In the genomic region with DNA sequence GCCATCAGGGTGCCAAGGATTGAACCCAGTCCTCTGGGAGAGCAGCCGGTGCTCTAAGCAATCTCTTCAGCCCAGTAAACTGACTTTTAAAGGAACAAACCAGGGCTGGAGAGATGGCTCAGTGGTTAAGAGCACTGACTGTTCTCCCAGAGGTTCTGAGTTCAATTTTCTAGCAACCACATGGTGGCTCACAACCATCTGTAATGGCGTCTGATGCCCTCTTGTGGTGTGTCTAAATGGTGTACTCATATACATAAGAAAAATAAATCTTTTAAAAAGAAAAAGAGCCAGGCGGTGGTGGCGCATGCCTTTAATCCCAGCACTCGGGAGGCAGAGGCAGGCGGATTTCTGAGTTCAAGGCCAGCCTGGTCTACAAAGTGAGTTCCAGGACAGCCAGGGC, we compare ENCODE assay signal across 9 mouse cellular contexts. TPM values are rescaled to one million over a fixed set of nuclear protein-coding genes. Genes with fewer than 3 reads are reported as not detected.
"Had no signal": no experiment of that assay in that cellular context is flagged by ENCODE, and none has a peak within 500 bp of the region (broad histone marks: within the 10 kb centered on the region; RNA-seq: fewer than 3 reads in every experiment).

No protein-coding gene starts in this region.

RNA-seq across cellular contexts. Expression of gene Galr3, which starts 33.8 kb away (rescaled TPM):
- total RNA-seq: layer of hippocampus, postnatal 25 days; left cerebral cortex, postnatal 36 days; neutrophil, adult 5-6 weeks had no signal
- polyA plus RNA-seq: limb, embryonic 11.5 days; lung, embryonic 15.5 days; midbrain, embryonic 11.5 days; midbrain, embryonic 14.5 days; neural tube, embryonic 13.5 days; testis, adult 2 months had no signal
